Mouse (Mus musculus) spleen, adult 12 weeks (tissue): ENCODE data around the gene Cblb.

ENCODE experiments used
- DNase-seq: peaks from one replicate; pipeline ENCODE4 v3.0.0; 2022; ENCODE audit warnings: low spot score

The Cblb gene

GRCm38 (mm10) chr16:52038821-52039220 lies 7.8 kb downstream of the Cblb start:
- DNase-seq: no peak

GRCm38 (mm10) chr16:52040937-52041336 lies 9.9 kb downstream of the Cblb start:
- no peak for DNase-seq

- no peak for DNase-seq
These were observed 11.8 kb downstream of the Cblb start for GRCm38 (mm10) chr16:52042667-52043379.

- no peak for DNase-seq
These were observed 12.5 kb downstream of the Cblb start for GRCm38 (mm10) chr16:52043380-52044117.

GRCm38 (mm10) chr16:52044518-52044917 lies 13.5 kb downstream of the Cblb start:
- no peak for DNase-seq

GRCm38 (mm10) chr16:52044985-52045384 lies 14.0 kb downstream of the Cblb start:
- DNase-seq: no peak

GRCm38 (mm10) chr16:52046464-52046863 lies 15.4 kb downstream of the Cblb start:
- DNase-seq: no peak

GRCm38 (mm10) chr16:52051106-52051505 lies 20.1 kb downstream of the Cblb start:
- no peak for DNase-seq

- no peak for DNase-seq
These were observed 21.7 kb downstream of the Cblb start for GRCm38 (mm10) chr16:52052734-52053133.

- DNase-seq: no peak
These were observed 24.2 kb downstream of the Cblb start for GRCm38 (mm10) chr16:52055236-52055635.

- DNase-seq: no peak
These were observed 25.1 kb downstream of the Cblb start for GRCm38 (mm10) chr16:52056164-52056563.

GRCm38 (mm10) chr16:52057335-52057734 lies 26.3 kb downstream of the Cblb start:
- no peak for DNase-seq

GRCm38 (mm10) chr16:52059535-52059934 lies 28.5 kb downstream of the Cblb start:
- DNase-seq: no peak

- peak; percentile 73 for DNase-seq
These were observed 29.2 kb downstream of the Cblb start for GRCm38 (mm10) chr16:52060100-52060719.

GRCm38 (mm10) chr16:52061015-52061481 lies 30.0 kb downstream of the Cblb start:
- DNase-seq: peak; percentile 23

GRCm38 (mm10) chr16:52064309-52065105 lies 33.5 kb downstream of the Cblb start:
- DNase-seq: no peak

- DNase-seq: no peak
These were observed 36.8 kb downstream of the Cblb start for GRCm38 (mm10) chr16:52067632-52068516.

GRCm38 (mm10) chr16:52068517-52068874 lies 37.5 kb downstream of the Cblb start:
- no peak for DNase-seq

GRCm38 (mm10) chr16:52069648-52070047 lies 38.6 kb downstream of the Cblb start:
- DNase-seq: no peak

GRCm38 (mm10) chr16:52070128-52070527 lies 39.1 kb downstream of the Cblb start:
- no peak for DNase-seq

- DNase-seq: no peak
These were observed 40.3 kb downstream of the Cblb start for GRCm38 (mm10) chr16:52071290-52071689.
